Mouse (Mus musculus): ENCODE measurements around the gene Angptl2. TPM values are rescaled to one million over a fixed set of nuclear protein-coding genes. Genes with fewer than 3 reads are reported as not detected.

The Angptl2 gene
- polyA plus RNA-seq, 1 experiment from 2014 or later: 59.2 TPM

GRCm38 (mm10) chr2:33232782-33233570 is 17.1 kb downstream of the Angptl2 start:
- ATAC-seq (ENCODE audit: insufficient number of reproducible peaks, low FRiP score, low TSS enrichment, low read depth): no peak
- Histone ChIP-seq H3K4me2 (replicated peaks) (no peak overlapping the region), H3K9me3 (replicated peaks) (no peaks in the 10 kb centered on the region), H3K36me3 (peaks cover 26% of the 10 kb centered on the region; the same call in 1 of the 2 replicates), H3K4me1 (peaks cover 24% of the 10 kb centered on the region), H3K27ac (replicated peaks) (no peak overlapping the region), H3K9ac (no peak overlapping the region), H3K4me3 (replicated peaks) (no peak overlapping the region), H3K27me3 (no peaks in the 10 kb centered on the region)
- WGBS: 71% methylated on average over 6 of the region's 6 CpGs

DNA sequence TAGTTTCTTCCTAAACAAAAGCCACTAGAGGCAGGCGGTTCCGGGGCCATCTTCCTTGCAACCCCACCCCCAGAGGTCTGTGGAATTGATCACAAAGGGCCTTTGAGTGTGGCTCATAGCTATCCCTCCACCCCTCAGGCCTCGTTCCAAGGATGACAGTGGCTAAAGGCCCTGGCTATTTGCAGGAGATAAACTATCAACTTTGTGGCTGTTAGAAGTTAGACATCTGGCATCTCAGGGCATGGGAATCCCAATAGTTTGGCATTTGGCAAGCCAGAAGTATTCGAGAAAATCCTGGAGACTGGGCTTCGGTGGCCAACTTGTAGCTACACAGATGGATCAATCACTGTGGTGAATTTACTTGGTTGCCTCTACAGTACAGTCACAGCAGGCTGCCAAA is 18.0 kb downstream of the Angptl2 start:
- Histone ChIP-seq H3K4me3 (replicated peaks) (no peak overlapping the region), H3K27me3 (no peaks in the 10 kb centered on the region), H3K4me1 (peaks cover 24% of the 10 kb centered on the region), H3K27ac (replicated peaks) (no peak overlapping the region), H3K9ac (no peak overlapping the region), H3K9me3 (replicated peaks) (no peaks in the 10 kb centered on the region), H3K4me2 (replicated peaks) (no peak overlapping the region), H3K36me3 (peaks cover 21% of the 10 kb centered on the region; the same call in 1 of the 2 replicates)
- 62% methylated on average over 5 of the region's 5 CpGs for WGBS
- no peak for ATAC-seq (ENCODE audit: insufficient number of reproducible peaks, low FRiP score, low TSS enrichment, low read depth)

GRCm38 (mm10) chr2:33234848-33235247 is 19.0 kb downstream of the Angptl2 start:
- Histone ChIP-seq H3K9ac (no peak overlapping the region), H3K27ac (replicated peaks) (no peak overlapping the region), H3K27me3 (no peaks in the 10 kb centered on the region), H3K9me3 (replicated peaks) (no peaks in the 10 kb centered on the region), H3K36me3 (0 out of 2 replicates have a peak, but pooled peaks cover 14% of the 10 kb centered on the region), H3K4me2 (replicated peaks) (no peak overlapping the region), H3K4me3 (replicated peaks) (no peak overlapping the region), H3K4me1 (peaks cover 24% of the 10 kb centered on the region)
- 83% methylated on average over 4 of the region's 4 CpGs for WGBS
- no peak for ATAC-seq (ENCODE audit: insufficient number of reproducible peaks, low FRiP score, low TSS enrichment, low read depth)

DNA sequence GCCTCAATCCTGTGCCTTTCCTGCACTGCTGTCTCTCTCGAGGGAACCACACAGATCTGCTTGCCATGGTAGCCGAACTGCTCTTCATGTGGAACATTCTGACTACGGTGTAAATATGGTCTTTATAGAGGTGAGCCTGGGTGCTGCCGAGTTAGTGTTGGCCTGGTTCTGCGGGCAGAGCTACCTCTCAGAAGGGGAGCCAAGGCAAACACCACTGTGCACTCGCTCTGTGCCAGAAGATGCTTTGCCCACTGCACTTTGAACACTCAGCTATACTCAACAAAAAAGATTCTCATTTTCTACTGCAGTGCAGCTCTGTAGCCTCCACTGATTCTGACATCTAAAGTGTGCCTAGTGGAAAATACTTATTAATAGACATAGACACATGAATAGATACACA is 21.7 kb downstream of the Angptl2 start:
- ATAC-seq (ENCODE audit: insufficient number of reproducible peaks, low FRiP score, low TSS enrichment, low read depth): no peak
- Histone ChIP-seq H3K4me1 (peaks cover 7% of the 10 kb centered on the region; the same call in 1 of the 2 replicates), H3K36me3 (0 out of 2 replicates have a peak, but pooled peaks cover 3% of the 10 kb centered on the region), H3K9me3 (replicated peaks) (no peaks in the 10 kb centered on the region), H3K4me3 (replicated peaks) (no peak overlapping the region), H3K27me3 (no peaks in the 10 kb centered on the region), H3K9ac (no peak overlapping the region), H3K27ac (replicated peaks) (no peak overlapping the region), H3K4me2 (replicated peaks) (no peak overlapping the region)
- WGBS: 86% methylated on average over 6 of the region's 6 CpGs

GRCm38 (mm10) chr2:33244880-33245279 is 29.0 kb downstream of the Angptl2 start:
- Histone ChIP-seq H3K36me3 (peaks cover 19% of the 10 kb centered on the region), H3K4me1 (peaks cover under 1% of the 10 kb centered on the region; the same call in 1 of the 2 replicates), H3K9me3 (replicated peaks) (no peaks in the 10 kb centered on the region), H3K4me3 (replicated peaks) (no peak overlapping the region), H3K4me2 (replicated peaks) (no peak overlapping the region), H3K9ac (no peak overlapping the region), H3K27ac (replicated peaks) (no peak overlapping the region), H3K27me3 (no peaks in the 10 kb centered on the region)
- WGBS: 79% methylated on average over 6 of the region's 6 CpGs
- no peak for ATAC-seq (ENCODE audit: insufficient number of reproducible peaks, low FRiP score, low TSS enrichment, low read depth)

DNA sequence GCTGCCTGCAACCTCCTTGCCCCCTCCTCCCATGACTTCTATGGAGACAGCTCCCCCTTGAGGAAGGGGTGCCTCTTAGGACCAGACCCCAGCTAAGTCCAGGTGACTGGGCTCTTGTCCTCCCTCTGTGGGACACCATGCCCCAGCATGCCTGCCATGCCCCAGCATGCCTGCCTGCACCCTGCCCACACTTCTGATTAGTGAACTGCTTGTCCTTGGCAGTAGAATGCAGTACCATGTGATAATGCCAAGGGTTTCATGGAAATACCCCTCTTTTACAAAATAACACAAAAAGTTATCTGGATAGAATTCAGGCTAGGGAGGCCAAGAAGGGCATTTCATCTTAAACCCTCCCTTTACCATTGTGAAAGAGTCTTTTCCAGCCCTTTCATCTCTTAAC is 29.5 kb downstream of the Angptl2 start:
- H3K27me3 ChIP-seq: no peaks in the 10 kb centered on the region
- H3K36me3 ChIP-seq: peaks cover 19% of the 10 kb centered on the region
- no peak overlapping the region for H3K9ac ChIP-seq
- no peak overlapping the region for H3K4me3 ChIP-seq (replicated peaks)
- no peak overlapping the region for H3K4me2 ChIP-seq (replicated peaks)
- ATAC-seq (ENCODE audit: insufficient number of reproducible peaks, low FRiP score, low TSS enrichment, low read depth): no peak
- no peaks in the 10 kb centered on the region for H3K9me3 ChIP-seq (replicated peaks)
- H3K4me1 ChIP-seq: peaks cover 5% of the 10 kb centered on the region; the same call in 1 of the 2 replicates
- H3K27ac ChIP-seq (replicated peaks): no peak overlapping the region

DNA sequence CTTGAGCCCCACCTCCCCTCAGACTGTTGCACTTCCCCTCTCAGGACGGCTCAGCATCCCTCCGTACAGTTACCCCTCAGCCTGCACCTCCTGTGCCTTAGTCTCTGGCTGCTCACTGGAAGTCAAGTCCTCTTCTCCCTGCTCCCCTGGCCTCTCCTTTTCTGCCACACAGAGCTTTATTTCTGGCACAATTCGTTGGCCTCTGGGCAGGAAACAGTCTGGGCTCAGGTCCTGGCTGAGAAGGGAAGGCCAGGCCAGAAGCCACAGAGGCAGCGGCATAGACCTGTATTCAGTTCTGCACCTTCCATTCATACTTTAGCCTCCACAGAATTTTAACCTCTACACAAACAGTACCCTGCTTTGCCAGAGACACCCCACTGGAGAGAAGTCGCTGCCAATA is 31.0 kb downstream of the Angptl2 start:
- ATAC-seq (ENCODE audit: insufficient number of reproducible peaks, low FRiP score, low TSS enrichment, low read depth): no peak
- Histone ChIP-seq H3K4me1 (peaks cover 6% of the 10 kb centered on the region; the same call in 1 of the 2 replicates), H3K9me3 (replicated peaks) (no peaks in the 10 kb centered on the region), H3K27me3 (no peaks in the 10 kb centered on the region), H3K36me3 (peaks cover 19% of the 10 kb centered on the region), H3K9ac (no peak overlapping the region), H3K4me2 (replicated peaks) (no peak overlapping the region), H3K4me3 (replicated peaks) (no peak overlapping the region), H3K27ac (replicated peaks) (no peak overlapping the region)
- 67% methylated on average over 5 of the region's 5 CpGs for WGBS

DNA sequence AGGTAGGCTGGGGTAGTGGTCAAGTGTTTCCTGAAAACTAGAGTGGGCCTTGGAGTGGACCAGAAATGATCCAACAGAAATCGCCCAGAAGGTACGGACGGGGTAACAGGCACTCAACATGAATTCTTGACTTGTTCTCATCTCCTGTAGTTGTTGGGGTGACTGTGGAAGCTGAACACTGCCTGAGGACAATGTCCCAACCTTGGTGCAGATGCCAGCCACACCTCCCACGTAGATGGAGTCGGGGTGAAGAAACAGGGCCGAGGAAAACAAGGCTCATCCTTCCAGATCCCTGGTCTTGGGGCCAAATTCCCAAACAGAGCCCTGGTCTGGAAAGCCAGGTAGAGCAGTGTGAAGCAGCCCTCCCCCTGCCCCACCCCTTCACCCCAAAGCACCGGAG is 32.7 kb downstream of the Angptl2 start:
- H3K9ac ChIP-seq: no peak overlapping the region
- 0 out of 2 replicates have a peak, but pooled peaks cover 8% of the 10 kb centered on the region for H3K36me3 ChIP-seq
- H3K4me1 ChIP-seq: peaks cover 6% of the 10 kb centered on the region; the same call in 1 of the 2 replicates
- ATAC-seq (ENCODE audit: insufficient number of reproducible peaks, low FRiP score, low TSS enrichment, low read depth): no peak
- no peak overlapping the region for H3K4me3 ChIP-seq (replicated peaks)
- H3K4me2 ChIP-seq (replicated peaks): no peak overlapping the region
- H3K27ac ChIP-seq (replicated peaks): no peak overlapping the region
- no peaks in the 10 kb centered on the region for H3K9me3 ChIP-seq (replicated peaks)
- WGBS: 82% methylated on average over 7 of the region's 7 CpGs
- no peaks in the 10 kb centered on the region for H3K27me3 ChIP-seq

- Histone ChIP-seq H3K4me1 (peaks cover 9% of the 10 kb centered on the region; the same call in 1 of the 2 replicates), H3K27me3 (no peaks in the 10 kb centered on the region), H3K27ac (replicated peaks) (no peak overlapping the region), H3K4me3 (replicated peaks) (no peak overlapping the region), H3K9ac (no peak overlapping the region), H3K9me3 (replicated peaks) (no peaks in the 10 kb centered on the region), H3K4me2 (replicated peaks) (no peak overlapping the region), H3K36me3 (0 out of 2 replicates have a peak, but pooled peaks cover 6% of the 10 kb centered on the region)
- 25% methylated on average over 3 of the region's 3 CpGs for WGBS
- no peak for ATAC-seq (ENCODE audit: insufficient number of reproducible peaks, low FRiP score, low TSS enrichment, low read depth)
Observed at GRCm38 (mm10) chr2:33249922-33250633, 34.2 kb downstream of the Angptl2 start.

DNA sequence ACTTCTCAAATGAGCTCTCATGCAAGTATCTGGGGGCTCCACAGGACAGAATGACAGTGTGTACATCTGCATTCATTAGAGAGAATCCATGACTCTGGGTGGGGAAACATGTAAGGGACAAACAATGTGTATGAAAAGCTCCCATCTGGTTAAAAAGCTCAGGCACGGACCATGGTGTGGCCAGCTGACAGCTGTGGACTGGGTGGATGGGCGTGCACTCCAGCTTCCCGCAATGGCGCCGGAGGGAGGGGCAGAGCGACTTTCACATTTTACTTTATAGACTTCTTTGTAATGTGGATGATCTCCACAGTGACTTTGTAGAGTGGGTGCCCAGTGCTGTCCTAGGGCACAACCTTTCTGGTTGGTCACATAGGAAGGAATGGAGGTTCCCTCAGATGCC is 36.9 kb downstream of the Angptl2 start:
- WGBS: 85% methylated on average over 6 of the region's 6 CpGs
- Histone ChIP-seq H3K4me3 (replicated peaks) (no peak overlapping the region), H3K4me1 (peaks cover 9% of the 10 kb centered on the region; the same call in 1 of the 2 replicates), H3K27me3 (no peaks in the 10 kb centered on the region), H3K36me3 (no peaks in the 10 kb centered on the region), H3K9ac (no peak overlapping the region), H3K4me2 (replicated peaks) (no peak overlapping the region), H3K27ac (replicated peaks) (no peak overlapping the region), H3K9me3 (replicated peaks) (no peaks in the 10 kb centered on the region)
- ATAC-seq (ENCODE audit: insufficient number of reproducible peaks, low FRiP score, low TSS enrichment, low read depth): no peak

GRCm38 (mm10) chr2:33253572-33254190 is 37.8 kb downstream of the Angptl2 start:
- Histone ChIP-seq H3K4me2 (replicated peaks) (no peak overlapping the region), H3K27me3 (no peaks in the 10 kb centered on the region), H3K4me1 (peaks cover 9% of the 10 kb centered on the region; the same call in 1 of the 2 replicates), H3K36me3 (no peaks in the 10 kb centered on the region), H3K27ac (replicated peaks) (no peak overlapping the region), H3K9me3 (replicated peaks) (no peaks in the 10 kb centered on the region), H3K9ac (no peak overlapping the region), H3K4me3 (replicated peaks) (no peak overlapping the region)
- ATAC-seq (ENCODE audit: insufficient number of reproducible peaks, low FRiP score, low TSS enrichment, low read depth): no peak
- 51% methylated on average over 4 of the region's 4 CpGs for WGBS
